Mouse (Mus musculus) hindbrain, embryonic 16.5 days (tissue): Measurements from ENCODE around the gene Krt32. TPM values are rescaled to one million over a fixed set of nuclear protein-coding genes. Genes with fewer than 3 reads are reported as not detected.

Source experiments
- polyA plus RNA-seq: library from polyadenylated mRNA; unstranded; fragments of >200 nt; fragmentation: Nextera tagmentation; extraction: Ambion mirVana; gene quantifications from 2 replicates; pipeline ENCODE4 v1.2.1, GENCODE M21; 2015

Krt32 gene
- polyA plus RNA-seq, 1 experiment from 2014 or later = not detected

Other genes with a start within 250 kb of the Krt32 start
- gene Krtap4-16, start 236.6 kb downstream of the Krt32 start, polyA plus RNA-seq = not detected in 2 replicates
- not detected in 2 replicates for gene Gm11568, start 230.3 kb downstream of the Krt32 start, polyA plus RNA-seq
- not detected in 2 replicates for gene Gm11559, start 223.8 kb downstream of the Krt32 start, polyA plus RNA-seq
- not detected in 2 replicates for gene Krtap9-1, start 214.8 kb downstream of the Krt32 start, polyA plus RNA-seq
- not detected in 2 replicates for gene Gm11567, start 209.0 kb downstream of the Krt32 start, polyA plus RNA-seq
- gene Krtap31-1, start 180.3 kb downstream of the Krt32 start, polyA plus RNA-seq = not detected in 2 replicates
- not detected in 2 replicates for gene Gm11565, start 173.5 kb downstream of the Krt32 start, polyA plus RNA-seq
- not detected in 2 replicates for gene Krtap31-2, start 151.9 kb downstream of the Krt32 start, polyA plus RNA-seq
- not detected in 2 replicates for gene Krtap9-5, start 139.8 kb downstream of the Krt32 start, polyA plus RNA-seq
- not detected in 2 replicates for gene Krtap29-1, start 109.2 kb downstream of the Krt32 start, polyA plus RNA-seq
- 0.15 TPM in 1 of 2 replicates, not detected in the other for gene Krtap16-1, start 101.6 kb downstream of the Krt32 start, polyA plus RNA-seq
- 1.1 and 1.7 TPM in 2 replicates for gene Krtap17-1, start 94.2 kb downstream of the Krt32 start, polyA plus RNA-seq
- not detected in 2 replicates for gene Krt33a, start 72.0 kb downstream of the Krt32 start, polyA plus RNA-seq
- gene Krt33b, start 58.4 kb downstream of the Krt32 start, polyA plus RNA-seq = 0.12 and 0.13 TPM in 2 replicates
- gene Krt34, start 46.7 kb downstream of the Krt32 start, polyA plus RNA-seq = not detected in 2 replicates
- gene Krt31, start 37.7 kb downstream of the Krt32 start, polyA plus RNA-seq = not detected in 2 replicates
- gene Krt35, start 8.0 kb upstream of the Krt32 start, polyA plus RNA-seq = not detected in 2 replicates
- gene Krt36, start 17.4 kb upstream of the Krt32 start, polyA plus RNA-seq = not detected in 2 replicates
- 0.09 and 0.26 TPM in 2 replicates for gene Krt13, start 33.3 kb upstream of the Krt32 start, polyA plus RNA-seq
- gene Krt15, start 47.7 kb upstream of the Krt32 start, polyA plus RNA-seq = 0.69 and 1.0 TPM in 2 replicates
- gene Krt19, start 60.4 kb upstream of the Krt32 start, polyA plus RNA-seq = 2.3 and 3.0 TPM in 2 replicates
- gene Krt9, start 105.0 kb upstream of the Krt32 start, polyA plus RNA-seq = 0.08 TPM in 1 of 2 replicates, not detected in the other
- 0.55 TPM in 1 of 2 replicates, not detected in the other for gene Krt14, start 119.3 kb upstream of the Krt32 start, polyA plus RNA-seq
- gene Krt16, start 160.7 kb upstream of the Krt32 start, polyA plus RNA-seq = not detected in 2 replicates
- gene Krt17, start 172.8 kb upstream of the Krt32 start, polyA plus RNA-seq = 0.36 and 0.70 TPM in 2 replicates
- gene Krt42, start 181.6 kb upstream of the Krt32 start, polyA plus RNA-seq = not detected in 2 replicates
- gene Eif1, start 231.7 kb upstream of the Krt32 start, polyA plus RNA-seq = 1,208 and 1,248 TPM in 2 replicates
- 0.52 TPM in 1 of 2 replicates, not detected in the other for gene Gast, start 246.2 kb upstream of the Krt32 start, polyA plus RNA-seq